Mouse (Mus musculus): ENCODE data around the gene Olfr639. TPM values are rescaled to one million over a fixed set of nuclear protein-coding genes. Genes with fewer than 3 reads are reported as not detected.

The Olfr639 gene
- not detected in 2 replicates for polyA plus RNA-seq (2012; rRNA removed; ENCODE audit: low replicate concordance)

DNA sequence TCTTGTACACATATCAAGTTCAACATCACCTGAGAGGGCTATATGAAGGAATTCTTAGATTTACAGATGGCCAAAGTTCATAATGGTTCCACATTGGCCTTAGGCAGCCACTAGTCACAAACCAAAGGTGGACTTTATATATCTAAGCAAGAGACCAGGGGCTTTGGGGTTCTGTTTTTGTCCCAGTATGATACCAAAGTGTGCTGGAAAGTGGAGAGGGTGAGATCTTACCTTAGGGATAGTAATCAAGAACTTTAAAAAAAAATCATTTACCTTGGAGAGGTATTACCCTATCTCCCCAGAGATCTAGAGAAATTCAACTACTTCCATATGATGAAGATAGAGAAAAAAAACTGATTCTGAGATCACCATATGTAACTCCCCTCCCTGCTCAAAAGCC is at the start of gene Olfr639:
Olfr639 (minus strand) TSS at position 101 of the 400 bp plus-strand sequence.

DNA sequence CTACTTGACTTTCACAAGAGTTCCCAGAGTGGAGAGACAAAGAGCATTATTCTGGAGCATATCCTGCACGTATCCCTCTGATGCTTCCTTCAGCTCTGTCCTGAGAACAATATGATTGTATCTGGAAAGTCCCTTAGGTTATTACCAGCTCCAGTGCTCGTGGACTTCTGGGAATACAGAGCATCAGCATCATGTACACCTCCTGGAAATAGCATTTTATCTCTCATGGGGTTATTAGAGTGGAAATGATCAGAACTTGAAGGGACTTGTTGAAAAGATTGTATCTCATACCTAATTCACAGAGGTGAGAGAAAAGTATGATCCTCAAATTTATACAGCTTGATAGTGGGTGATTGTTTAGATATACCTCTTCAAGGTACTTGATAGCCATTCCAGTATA is 44.2 kb upstream of the Olfr639 start, which contains the start of gene 4930516K23Rik:
4930516K23Rik (minus strand) TSS at position 101 of the 400 bp plus-strand sequence.

DNA sequence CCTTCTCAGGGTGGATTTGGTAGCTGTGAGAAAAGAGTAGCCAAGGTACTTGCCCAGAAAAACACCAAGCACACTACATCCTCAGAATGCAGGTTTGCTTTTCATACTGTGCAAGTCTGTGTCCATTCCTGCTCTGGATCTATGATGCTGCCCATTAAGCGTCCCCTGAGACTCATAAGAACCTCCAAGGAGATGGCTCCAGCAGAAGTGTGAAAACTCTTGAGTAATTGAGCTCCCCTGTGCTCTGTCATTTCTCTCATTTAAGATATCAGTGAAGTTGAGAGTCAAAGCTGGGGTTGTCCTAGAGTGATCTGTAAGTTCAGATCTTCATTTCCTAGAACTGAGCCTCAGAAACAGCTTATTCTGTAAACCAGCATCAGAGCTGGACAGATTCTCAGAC is 35.5 kb upstream of the Olfr639 start, which contains the start of gene Olfr642:
Olfr642 (minus strand) TSS at position 101 of the 400 bp plus-strand sequence.

DNA sequence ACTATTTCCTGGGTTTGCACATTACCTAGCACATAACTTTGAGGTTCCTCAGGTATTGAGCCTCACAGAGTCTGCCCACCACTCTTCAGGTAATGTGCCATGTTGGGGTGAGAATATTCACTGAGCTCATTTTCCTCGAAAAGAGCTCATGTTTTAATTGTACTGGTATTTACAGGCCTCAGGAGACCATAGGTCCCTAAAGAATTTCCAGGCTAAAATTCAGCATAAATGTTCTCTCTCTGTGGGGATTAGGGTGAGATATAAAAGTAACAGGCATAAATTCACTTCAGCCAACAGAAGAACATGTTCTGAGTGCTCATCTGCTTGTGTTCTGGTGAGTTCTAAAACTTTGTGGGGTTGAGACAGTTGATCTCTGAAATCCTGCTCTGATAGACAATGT is 18.0 kb upstream of the Olfr639 start, which contains the start of gene Olfr641:
Olfr641 (plus strand) TSS at position 301 of the 400 bp plus-strand sequence.

DNA sequence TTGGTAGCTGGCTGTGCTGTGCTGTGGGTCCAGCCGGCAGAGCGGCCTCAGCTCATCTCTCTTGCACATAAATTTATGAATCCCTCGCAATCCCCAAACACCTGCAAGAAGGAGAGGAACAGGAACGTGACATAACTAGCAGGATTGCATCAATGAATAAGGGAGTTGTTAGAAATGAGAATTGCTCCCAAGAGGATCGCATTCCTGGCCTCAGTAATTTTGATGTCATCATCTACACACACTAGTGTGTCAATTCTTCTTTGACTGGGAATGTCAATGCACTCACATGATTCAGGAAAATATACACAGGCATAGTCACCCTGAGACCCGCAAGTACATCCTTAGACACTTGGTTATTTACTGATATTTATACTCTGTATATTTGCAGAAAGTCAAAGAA is 8.4 kb upstream of the Olfr639 start, which contains the start of gene Olfr640:
Olfr640 (minus strand) TSS at position 101 of the 400 bp plus-strand sequence.

DNA sequence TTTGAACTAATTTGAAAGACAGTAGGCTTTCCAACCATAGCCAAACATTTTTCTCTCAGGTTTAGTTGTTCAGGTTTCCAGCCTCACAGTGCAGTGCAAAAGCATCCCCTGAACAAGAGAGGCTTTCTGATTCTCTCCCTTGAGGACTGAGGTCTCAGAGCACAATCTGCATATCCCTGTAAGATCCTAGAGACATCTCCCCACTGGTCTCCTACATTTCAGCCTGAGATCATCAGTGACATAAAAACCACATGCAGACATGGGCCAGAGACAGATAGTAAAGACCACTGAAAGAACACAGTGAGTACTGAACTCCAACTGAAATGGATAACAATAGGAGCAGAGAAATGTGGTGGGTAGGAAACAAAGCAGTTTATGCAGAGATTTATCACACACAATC is 18.7 kb downstream of the Olfr639 start, which contains the start of gene Olfr638:
Olfr638 (plus strand) TSS at position 301 of the 400 bp plus-strand sequence.

DNA sequence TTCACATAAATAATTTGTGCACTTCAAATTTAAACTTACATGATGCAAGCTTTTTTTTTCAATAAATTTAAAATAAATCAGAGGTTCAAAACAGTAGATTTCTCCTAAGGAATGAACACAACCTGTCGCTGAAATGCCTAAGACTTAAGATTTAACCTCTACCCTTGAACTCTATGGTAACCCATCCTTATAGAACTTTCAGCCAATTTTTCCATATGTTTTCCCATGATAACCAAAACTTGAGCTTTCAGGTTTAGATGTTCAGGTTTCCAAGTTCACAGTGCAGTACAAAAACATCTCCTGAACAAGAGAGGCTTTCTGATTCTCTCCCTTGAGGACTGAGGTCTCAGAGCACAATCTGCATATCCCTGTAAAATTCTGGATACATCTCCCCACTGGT is 46.3 kb downstream of the Olfr639 start, which contains the start of gene Olfr635:
Olfr635 (plus strand) TSS at position 301 of the 400 bp plus-strand sequence.

Other genes with a start within 250 kb of the Olfr639 start
- not detected in 2 replicates for gene Olfr69, start 245.7 kb downstream of the Olfr639 start, polyA plus RNA-seq (2012; rRNA removed; ENCODE audit: low replicate concordance)
- not detected in 2 replicates for gene Olfr68, start 237.6 kb downstream of the Olfr639 start, polyA plus RNA-seq (2012; rRNA removed; ENCODE audit: low replicate concordance)
- not detected in 2 replicates for gene Olfr67, start 225.5 kb downstream of the Olfr639 start, polyA plus RNA-seq (2012; rRNA removed; ENCODE audit: low replicate concordance)
- gene Hbb-bt, start 203.3 kb downstream of the Olfr639 start, polyA plus RNA-seq (2012; rRNA removed; ENCODE audit: low replicate concordance), result 79.2 and 80.0 TPM in 2 replicates
- gene Hbb-bs, start 189.2 kb downstream of the Olfr639 start, polyA plus RNA-seq (2012; rRNA removed; ENCODE audit: low replicate concordance), result 783 and 1,033 TPM in 2 replicates
- gene Hbb-bh2, start 176.8 kb downstream of the Olfr639 start, polyA plus RNA-seq (2012; rRNA removed; ENCODE audit: low replicate concordance), result not detected in 2 replicates
- gene Hbb-bh1, start 174.1 kb downstream of the Olfr639 start, polyA plus RNA-seq (2012; rRNA removed; ENCODE audit: low replicate concordance), result not detected in 2 replicates
- not detected in 2 replicates for gene Hbb-y, start 164.1 kb downstream of the Olfr639 start, polyA plus RNA-seq (2012; rRNA removed; ENCODE audit: low replicate concordance)
- gene Olfr66, start 131.1 kb downstream of the Olfr639 start, polyA plus RNA-seq (2012; rRNA removed; ENCODE audit: low replicate concordance), result not detected in 2 replicates
- not detected in 2 replicates for gene Olfr64, start 122.8 kb downstream of the Olfr639 start, polyA plus RNA-seq (2012; rRNA removed; ENCODE audit: low replicate concordance)
- not detected in 2 replicates for gene Olfr65, start 113.8 kb downstream of the Olfr639 start, polyA plus RNA-seq (2012; rRNA removed; ENCODE audit: low replicate concordance)
- not detected in 2 replicates for gene Olfr631, start 88.5 kb downstream of the Olfr639 start, polyA plus RNA-seq (2012; rRNA removed; ENCODE audit: low replicate concordance)
- gene Olfr632, start 83.0 kb downstream of the Olfr639 start, polyA plus RNA-seq (2012; rRNA removed; ENCODE audit: low replicate concordance), result not detected in 2 replicates
- gene Olfr633, start 72.9 kb downstream of the Olfr639 start, polyA plus RNA-seq (2012; rRNA removed; ENCODE audit: low replicate concordance), result not detected in 2 replicates
- gene Olfr635, start 46.2 kb downstream of the Olfr639 start, polyA plus RNA-seq (2012; rRNA removed; ENCODE audit: low replicate concordance), result not detected in 2 replicates
- not detected in 2 replicates for gene Olfr638, start 18.6 kb downstream of the Olfr639 start, polyA plus RNA-seq (2012; rRNA removed; ENCODE audit: low replicate concordance)
- not detected in 2 replicates for gene Olfr640, start 8.3 kb upstream of the Olfr639 start, polyA plus RNA-seq (2012; rRNA removed; ENCODE audit: low replicate concordance)
- gene Olfr641, start 18.1 kb upstream of the Olfr639 start, polyA plus RNA-seq (2012; rRNA removed; ENCODE audit: low replicate concordance), result not detected in 2 replicates
- gene Olfr642, start 35.4 kb upstream of the Olfr639 start, polyA plus RNA-seq (2012; rRNA removed; ENCODE audit: low replicate concordance), result not detected in 2 replicates
- not detected in 2 replicates for gene 4930516K23Rik, start 44.1 kb upstream of the Olfr639 start, polyA plus RNA-seq (2012; rRNA removed; ENCODE audit: low replicate concordance)
- not detected in 2 replicates for gene Olfr644, start 54.6 kb upstream of the Olfr639 start, polyA plus RNA-seq (2012; rRNA removed; ENCODE audit: low replicate concordance)
- gene Olfr645, start 68.2 kb upstream of the Olfr639 start, polyA plus RNA-seq (2012; rRNA removed; ENCODE audit: low replicate concordance), result not detected in 2 replicates
- not detected in 2 replicates for gene Olfr646, start 87.6 kb upstream of the Olfr639 start, polyA plus RNA-seq (2012; rRNA removed; ENCODE audit: low replicate concordance)
- gene Ubqln5, start 112.5 kb upstream of the Olfr639 start, polyA plus RNA-seq (2012; rRNA removed; ENCODE audit: low replicate concordance), result not detected in 2 replicates
- gene Olfr643, start 120.1 kb upstream of the Olfr639 start, polyA plus RNA-seq (2012; rRNA removed; ENCODE audit: low replicate concordance), result not detected in 2 replicates
- gene Ubqln3, start 126.0 kb upstream of the Olfr639 start, polyA plus RNA-seq (2012; rRNA removed; ENCODE audit: low replicate concordance), result not detected in 2 replicates
- gene Ubqlnl, start 133.3 kb upstream of the Olfr639 start, polyA plus RNA-seq (2012; rRNA removed; ENCODE audit: low replicate concordance), result not detected in 2 replicates
- gene Olfm5, start 147.5 kb upstream of the Olfr639 start, polyA plus RNA-seq (2012; rRNA removed; ENCODE audit: low replicate concordance), result not detected in 2 replicates
- gene Olfr648, start 166.1 kb upstream of the Olfr639 start, polyA plus RNA-seq (2012; rRNA removed; ENCODE audit: low replicate concordance), result not detected in 2 replicates
- not detected in 2 replicates for gene Olfr649, start 178.7 kb upstream of the Olfr639 start, polyA plus RNA-seq (2012; rRNA removed; ENCODE audit: low replicate concordance)
- 0.97 and 1.1 TPM in 2 replicates for gene Trim6, start 201.5 kb upstream of the Olfr639 start, polyA plus RNA-seq (2012; rRNA removed; ENCODE audit: low replicate concordance)
- 10.2 and 25.5 TPM in 2 replicates for gene Trim34a, start 227.2 kb upstream of the Olfr639 start, polyA plus RNA-seq (2012; rRNA removed; ENCODE audit: low replicate concordance)